Mouse (Mus musculus) forebrain, embryonic 11.5 days (tissue): ENCODE data around the gene Six4. TPM values are rescaled to one million over a fixed set of nuclear protein-coding genes. Genes with fewer than 3 reads are reported as not detected.

Experiments used
- ATAC-seq: fragments of 200-750 bp; cut with Nextera tagmentation; replicated peaks from 2 replicates; pipeline ENCODE4 v1.8.0; 2017; ENCODE audit warnings: moderate TSS enrichment; ENCODE audit not compliant: low FRiP score
- DNase-seq: peaks from one replicate; pipeline ENCODE4 v3.0.0-alpha.2; 2017; ENCODE audit warnings: low spot score
- H3K27ac ChIP-seq: fragments of 300-500 bp; sonication (generic); 2 replicates; pipeline ENCODE4 v1.5.1; 2014; ENCODE audit warnings: low read depth, low read length
- H3K27me3 ChIP-seq: fragments of 300-500 bp; sonication (generic); 2 replicates; pipeline ENCODE4 v1.6.1; 2014; ENCODE audit warnings: mild to moderate bottlenecking, low read length, mixed read lengths; ENCODE audit not compliant: control insufficient read depth, insufficient read depth
- H3K36me3 ChIP-seq: fragments of 300-500 bp; sonication (generic); 2 replicates; pipeline ENCODE4 v1.6.1; 2014; ENCODE audit warnings: mild to moderate bottlenecking, low read length, moderate library complexity, mixed read lengths; ENCODE audit not compliant: control insufficient read depth, insufficient read depth
- H3K4me1 ChIP-seq: fragments of 300-500 bp; sonication (generic); replicated peaks from 2 replicates; pipeline ENCODE4 v1.6.1; 2014; ENCODE audit warnings: low read length, mixed read lengths; ENCODE audit not compliant: control insufficient read depth, insufficient read depth
- H3K4me2 ChIP-seq: fragments of 300-500 bp; sonication (generic); 2 replicates; pipeline ENCODE4 v1.6.1; 2014; ENCODE audit warnings: low read depth, mild to moderate bottlenecking, low read length, moderate library complexity, mixed read lengths; ENCODE audit not compliant: severe bottlenecking
- H3K4me3 ChIP-seq: fragments of 300-500 bp; sonication (generic); 2 replicates; pipeline ENCODE4 v1.5.1; 2014; ENCODE audit warnings: low read depth, low read length
- H3K9ac ChIP-seq: fragments of 300-500 bp; sonication (generic); 2 replicates; pipeline ENCODE4 v1.6.1; 2014; ENCODE audit warnings: low read length
- H3K9me3 ChIP-seq: fragments of 300-500 bp; sonication (generic); 2 replicates; pipeline ENCODE4 v1.6.1; 2016; ENCODE audit warnings: low read length, mixed read lengths; ENCODE audit not compliant: control insufficient read depth
- WGBS: fragments of 180-500 bp; shearing (Covaris S2); extraction: QIAGEN DNeasy Blood & Tissue Kit; methylation state at CpG from one replicate; pipeline ENCODE4 v1.1.7; 2014; 5-methylcytosine and 5-hydroxymethylcytosine counted together
- polyA plus RNA-seq: library from polyadenylated mRNA; unstranded; fragments of >200 nt; fragmentation: Nextera tagmentation; extraction: Ambion mirVana; gene quantifications from 2 replicates; pipeline ENCODE4 v1.2.1, GENCODE M21; 2014

The Six4 gene
- polyA plus RNA-seq, 1 experiment from 2014 or later = 5.8 TPM

- no peaks in the 10 kb centered on the region for H3K9me3 ChIP-seq
- peak within 1 kb of the TSS; percentile 75 for H3K9ac ChIP-seq
- H3K27me3 ChIP-seq = no peaks in the 10 kb centered on the region
- DNase-seq (peak; percentile 91), ATAC-seq (peak; percentile 64; the same call in 1 of the 2 replicates)
- under 1% methylated on average over 23 of the region's 23 CpGs for WGBS
- H3K36me3 ChIP-seq = no peaks in the 10 kb centered on the region
- H3K4me2 ChIP-seq = peak within 1 kb of the TSS; percentile 58
- peak within 1 kb of the TSS; percentile 78 for H3K4me3 ChIP-seq
- no peak within 1 kb of the TSS for H3K27ac ChIP-seq
- no peaks in the 10 kb centered on the region for H3K4me1 ChIP-seq
Measured at GRCm38 (mm10) chr12:73123093-73124041, 10.1 kb upstream of the Six4 start, which contains the start of gene Mnat1. Gene Mnat1 (plus strand): TSS chr12:73123717.

GRCm38 (mm10) chr12:73112326-73113087, 749 bp downstream of the Six4 start:
- Histone ChIP-seq H3K27me3 (no peaks in the 10 kb centered on the region), H3K4me2 (peak overlapping the region; percentile 98), H3K36me3 (no peaks in the 10 kb centered on the region), H3K9ac (peak overlapping the region; percentile 83), H3K9me3 (no peaks in the 10 kb centered on the region), H3K27ac (peak overlapping the region; percentile 66), H3K4me1 (peaks cover 10% of the 10 kb centered on the region), H3K4me3 (peak overlapping the region; percentile 72)
- under 1% methylated on average over 65 of the region's 71 CpGs for WGBS
- DNase-seq = peak; percentile 74
- ATAC-seq = peak; percentile 59

GRCm38 (mm10) chr12:73111561-73112325, 1.5 kb downstream of the Six4 start:
- whole genome bisulfite sequencing = under 1% methylated on average over 43 of the region's 44 CpGs

GRCm38 (mm10) chr12:73110431-73111111, 2.7 kb downstream of the Six4 start:
- no peak for DNase-seq

More at GRCm38 (mm10) chr12:73111561-73112325, 1.5 kb downstream of the Six4 start:
- H3K4me2 ChIP-seq = peak overlapping the region; percentile 98
- no peaks in the 10 kb centered on the region; the same call in 1 of the 2 replicates for H3K36me3 ChIP-seq
- peaks cover 10% of the 10 kb centered on the region for H3K4me1 ChIP-seq
- H3K9me3 ChIP-seq = no peaks in the 10 kb centered on the region
- peak; percentile 83 for DNase-seq
- no peaks in the 10 kb centered on the region for H3K27me3 ChIP-seq
- ATAC-seq = peak; percentile 51
- peak overlapping the region; percentile 72 for H3K4me3 ChIP-seq
- H3K9ac ChIP-seq = peak overlapping the region; percentile 83
- H3K27ac ChIP-seq = peak overlapping the region; percentile 66

GRCm38 (mm10) chr12:73107821-73108220, 5.4 kb downstream of the Six4 start:
- Histone ChIP-seq H3K4me2 (no peak overlapping the region), H3K9me3 (no peaks in the 10 kb centered on the region), H3K9ac (no peak overlapping the region), H3K36me3 (peaks cover 9% of the 10 kb centered on the region), H3K4me3 (no peak overlapping the region), H3K4me1 (peaks cover 10% of the 10 kb centered on the region), H3K27me3 (no peaks in the 10 kb centered on the region), H3K27ac (no peak overlapping the region)
- DNase-seq (no peak), ATAC-seq (no peak)
- 82% methylated on average over 2 of the region's 2 CpGs for WGBS

More at GRCm38 (mm10) chr12:73110431-73111111, 2.7 kb downstream of the Six4 start:
- H3K27ac ChIP-seq = no peak overlapping the region
- peak overlapping the region; percentile 98 for H3K4me2 ChIP-seq
- peaks cover 10% of the 10 kb centered on the region for H3K4me1 ChIP-seq
- no peaks in the 10 kb centered on the region; the same call in 1 of the 2 replicates for H3K36me3 ChIP-seq
- H3K27me3 ChIP-seq = no peaks in the 10 kb centered on the region
- ATAC-seq = no peak; the same call in 1 of the 2 replicates
- H3K9ac ChIP-seq = peak overlapping the region; percentile 83
- 5% methylated on average over 20 of the region's 23 CpGs for WGBS
- peak overlapping the region; percentile 72 for H3K4me3 ChIP-seq
- no peaks in the 10 kb centered on the region for H3K9me3 ChIP-seq

- no peak overlapping the region for H3K4me2 ChIP-seq
- DNase-seq (no peak), ATAC-seq (no peak)
- H3K4me1 ChIP-seq = no peaks in the 10 kb centered on the region
- H3K27ac ChIP-seq = no peak overlapping the region
- no peak overlapping the region for H3K4me3 ChIP-seq
- 88% methylated on average over 12 of the region's 12 CpGs for WGBS
- H3K36me3 ChIP-seq = peaks cover 9% of the 10 kb centered on the region
- no peaks in the 10 kb centered on the region for H3K27me3 ChIP-seq
- no peak overlapping the region for H3K9ac ChIP-seq
- no peaks in the 10 kb centered on the region for H3K9me3 ChIP-seq
Measured at GRCm38 (mm10) chr12:73103713-73104112, 9.5 kb downstream of the Six4 start.

- ATAC-seq = no peak
Measured at GRCm38 (mm10) chr12:73098593-73098992, 14.7 kb downstream of the Six4 start.

More at GRCm38 (mm10) chr12:73098593-73098992, 14.7 kb downstream of the Six4 start:
- no peak for DNase-seq
- H3K27ac ChIP-seq = no peak overlapping the region
- no peak overlapping the region for H3K4me2 ChIP-seq
- no peaks in the 10 kb centered on the region for H3K27me3 ChIP-seq
- H3K4me3 ChIP-seq = no peak overlapping the region
- peaks cover 4% of the 10 kb centered on the region for H3K36me3 ChIP-seq
- H3K9me3 ChIP-seq = no peaks in the 10 kb centered on the region
- H3K9ac ChIP-seq = no peak overlapping the region
- WGBS = 93% methylated on average over 4 of the region's 4 CpGs
- no peaks in the 10 kb centered on the region for H3K4me1 ChIP-seq
